Mouse (Mus musculus) left cerebral cortex, adult 6 months (tissue): ENCODE results near the gene Rnf149. TPM values are rescaled to one million over a fixed set of nuclear protein-coding genes. Genes with fewer than 3 reads are reported as not detected.

Experiments
- long read RNA-seq, 2 experiments: library from polyadenylated mRNA; unstranded; transcript quantifications; one replicate each; pipeline ENCODE4 v2.0.0; 2019 to 2020
- polyA plus RNA-seq: library from polyadenylated mRNA; unstranded; fragments of <200 nt; fragmentation: Nextera tagmentation; gene quantifications from 2 replicates; pipeline ENCODE4 v1.2.3, GENCODE M21; 2021

The Rnf149 gene
- 7.3 and 22.2 TPM in 2 replicates for polyA plus RNA-seq
- long read RNA-seq, experiment 1, transcript Rnf149-201 (7 exons, 2,492 nt), result major isoform, 9 of 23 reads
- long read RNA-seq, experiment 1, partial matches to known transcripts, result 5 of 23 reads
- long read RNA-seq, experiment 1, other reads (novel, unspliced or antisense), result 9 of 23 reads
- long read RNA-seq, experiment 2, transcript Rnf149-201 (7 exons, 2,492 nt), result major isoform, 5 of 15 reads
- long read RNA-seq, experiment 2, partial matches to known transcripts, result 3 of 15 reads
- long read RNA-seq, experiment 2, other reads (novel, unspliced or antisense), result 7 of 15 reads

DNA sequence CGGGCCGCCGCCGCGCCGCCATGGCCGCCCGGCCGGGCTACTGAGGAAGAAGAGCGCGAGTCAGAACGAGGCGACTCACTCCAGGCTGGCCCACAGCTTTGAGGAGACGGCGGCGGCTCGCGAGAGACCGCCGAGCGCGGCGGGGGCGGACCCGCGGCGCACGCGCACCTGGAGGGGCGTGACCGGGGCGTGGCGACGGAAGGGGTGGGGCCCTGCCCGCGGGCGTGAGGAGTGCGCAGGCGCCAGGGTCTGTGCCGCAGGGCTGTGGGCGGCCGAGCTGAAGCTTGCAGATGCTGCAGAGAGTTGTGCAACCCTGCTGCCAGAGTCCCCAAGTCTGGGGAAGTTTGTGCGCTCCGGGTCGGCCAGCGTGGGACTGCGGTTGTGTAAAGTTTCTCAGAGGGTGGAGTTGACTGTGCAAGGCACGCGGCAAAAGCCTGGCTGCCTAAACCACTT is at the start of gene Rnf149:
Gene Rnf149, minus strand, starts transcription at position 153 of the 453 bp plus-strand sequence.

DNA sequence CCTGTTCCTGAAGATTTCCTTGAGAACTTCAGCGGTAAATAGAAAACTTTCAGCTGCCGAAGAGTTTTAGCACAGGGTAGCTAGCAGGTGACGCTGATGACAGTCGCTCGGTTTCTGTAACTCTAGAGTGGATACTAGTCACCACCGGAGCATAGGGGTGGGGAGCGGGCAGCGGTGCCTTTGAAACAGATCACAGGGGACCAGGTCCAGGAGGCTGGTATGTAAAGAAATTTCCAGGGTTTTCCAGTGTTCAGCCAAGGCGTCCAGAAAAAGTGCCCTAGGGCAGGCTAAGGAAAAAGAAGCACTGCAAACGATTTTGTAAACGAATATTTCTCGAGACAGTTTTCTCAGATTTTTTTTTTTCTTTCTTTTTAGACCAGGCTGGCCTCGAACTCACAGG is 42.4 kb downstream of the Rnf149 start, which contains the start of gene Cnot11:
Gene Cnot11, plus strand, starts transcription at position 162 of the 400 bp plus-strand sequence.

Other genes with a start within 250 kb of the Rnf149 start
- 1,010 and 1,308 TPM in 2 replicates for gene Rpl31, start 209.6 kb downstream of the Rnf149 start, polyA plus RNA-seq
- 6.2 and 7.4 TPM in 2 replicates for gene Tbc1d8, start 98.7 kb downstream of the Rnf149 start, polyA plus RNA-seq
- gene Cnot11, start 42.4 kb downstream of the Rnf149 start, polyA plus RNA-seq, result 4.4 and 27.0 TPM in 2 replicates
- gene Creg2, start 74.1 kb upstream of the Rnf149 start, polyA plus RNA-seq, result 21.1 and 33.3 TPM in 2 replicates
- 0.36 and 0.39 TPM in 2 replicates for gene Rfx8, start 143.6 kb upstream of the Rnf149 start, polyA plus RNA-seq
- gene Gm3646, start 227.9 kb upstream of the Rnf149 start, polyA plus RNA-seq, result not detected in 2 replicates